24 mouse cellular contexts compared by ENCODE assay signal in the genomic region with DNA sequence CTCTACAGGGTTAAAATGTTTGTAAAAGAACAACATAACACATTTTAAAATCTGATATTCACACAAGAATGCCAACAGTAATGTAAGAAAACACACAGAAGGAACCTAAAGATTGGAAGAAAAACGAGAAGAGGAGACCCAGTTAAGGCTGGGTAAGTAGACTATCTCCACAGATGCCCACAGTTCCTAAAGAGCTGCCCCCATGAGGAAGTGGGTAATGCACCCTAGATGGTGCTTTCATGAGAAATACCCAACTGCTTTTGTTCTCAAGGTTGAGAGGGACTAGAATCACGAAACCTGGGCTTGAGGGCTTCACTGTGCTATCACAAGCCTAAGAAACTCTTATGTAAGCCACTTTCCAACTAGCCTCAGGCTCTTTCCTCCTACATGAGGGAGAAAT. TPM values are rescaled to one million over a fixed set of nuclear protein-coding genes. Genes with fewer than 3 reads are reported as not detected.
A peak's percentile ranks its signal among the peaks of the same experiment; 100 is the strongest.
DNase-seq lines count a peak whose midpoint lies in the region; ATAC-seq and TF ChIP-seq lines count a peak whose summit lies in the region.
"Had no signal": no experiment of that assay in that cellular context is flagged by ENCODE, and none has a peak within 500 bp of the region (broad histone marks: within the 10 kb centered on the region; RNA-seq: fewer than 3 reads in every experiment).

No protein-coding gene starts in this region.

- peak in 1 of 2 experiments; percentile 17; a peak in 1 of 4 replicates for TF ChIP-seq EP300 in MEL (IDR thresholded peaks at IDR 0.05; ENCODE audit: low read depth in 1 of 2, low read length in 2 of 2)

- no peak for ATAC-seq in heart, embryonic 15.5 days (replicated peaks; ENCODE audit: insufficient number of reproducible peaks, insufficient read depth, low FRiP score, low read depth)
- ATAC-seq in megakaryocyte, adult 5-6 weeks (ENCODE audit: poor library complexity, severe bottlenecking) = peak; percentile 64
- ATAC-seq in midbrain, embryonic 13.5 days = no peak
- no peak for ATAC-seq in activated CD4-positive, CD25-positive, alpha-beta regulatory T cell, adult 4 months

- no peak overlapping the region for H3K4me2 ChIP-seq in heart, embryonic 15.5 days
- no peak overlapping the region for H3K4me2 ChIP-seq in midbrain, embryonic 13.5 days (replicated peaks)
- H3K4me2 ChIP-seq: hindbrain, embryonic 13.5 days; limb, embryonic 12.5 days; lung, embryonic 15.5 days; midbrain, embryonic 12.5 days; neural tube, embryonic 13.5 days had no signal

- WGBS in heart, embryonic 15.5 days = 75% methylated on average over 2 of the region's 2 CpGs
- WGBS in midbrain, embryonic 13.5 days = 83% methylated on average over 2 of the region's 2 CpGs

- no peak overlapping the region for H3K9ac ChIP-seq in heart, embryonic 15.5 days
- no peak overlapping the region for H3K9ac ChIP-seq in MEL (ENCODE audit: control insufficient read depth, low read depth, low read length, poor library complexity, severe bottlenecking)
- no peak overlapping the region for H3K9ac ChIP-seq in midbrain, embryonic 13.5 days (replicated peaks)
- H3K9ac ChIP-seq: hindbrain, embryonic 13.5 days; limb, embryonic 12.5 days; lung, embryonic 15.5 days; midbrain, embryonic 12.5 days; neural tube, embryonic 13.5 days had no signal

- DNase-seq in heart, adult 11 months = no peak
- DNase-seq in MEL (ENCODE audit: low read depth, low spot score) = peak; percentile 43
- DNase-seq in induced T-regulatory cell, adult 2 months (ENCODE audit: low read depth) = peak; percentile 6
- DNase-seq in right cerebral cortex, postnatal 4 days = no peak
- DNase-seq: adrenal gland, postnatal 36 days; cerebellum, adult 11-12 months; cerebellum, postnatal 25 days; heart, postnatal 14 days; kidney, adult 8-10 months; kidney, postnatal 25 days; right cerebral cortex, postnatal 25 days; thymus, postnatal 36 days had no signal

- no peak for TF ChIP-seq RAD21 in MEL (IDR thresholded peaks at IDR 0.05; ENCODE audit: low read depth, low read length)

- no peak for TF ChIP-seq POLR2A in MEL (IDR thresholded peaks at IDR 0.05; ENCODE audit: control insufficient read depth in 1 of 2, insufficient read depth in 1 of 2, low read depth in 1 of 2, low read length in 2 of 2, poor library complexity in 1 of 2)

- no peak for TF ChIP-seq CTCF in MEL (IDR thresholded peaks at IDR 0.05 in 2 of 3, conservative IDR thresholded peaks at IDR 0.05 in 1 of 3; ENCODE audit: control insufficient read depth in 1 of 3, insufficient read depth in 1 of 3, low read depth in 2 of 3, low read length in 3 of 3, poor library complexity in 1 of 3, severe bottlenecking in 1 of 3)

- H3K79me2 ChIP-seq in MEL (ENCODE audit: control insufficient read depth, insufficient read depth, low read length, poor library complexity) = peaks cover 38% of the 10 kb centered on the region

- H3K4me1 ChIP-seq in heart, embryonic 15.5 days (replicated peaks) = peaks cover 66% of the 10 kb centered on the region
- peaks cover 30 to 37% of the 10 kb centered on the region in 2 experiments for H3K4me1 ChIP-seq in MEL (ENCODE audit: control insufficient read depth in 1 of 2, insufficient read depth in 2 of 2, low read length in 2 of 2)
- no peaks in the 10 kb centered on the region for H3K4me1 ChIP-seq in midbrain, embryonic 13.5 days (replicated peaks)
- H3K4me1 ChIP-seq: midbrain, embryonic 12.5 days; neural tube, embryonic 13.5 days had no signal

- no peaks in the 10 kb centered on the region for H3K9me3 ChIP-seq in heart, embryonic 15.5 days (replicated peaks)
- H3K9me3 ChIP-seq in MEL (replicated peaks; ENCODE audit: insufficient read depth, low read length) = no peaks in the 10 kb centered on the region
- no peaks in the 10 kb centered on the region for H3K9me3 ChIP-seq in midbrain, embryonic 13.5 days
- H3K9me3 ChIP-seq: embryonic facial prominence, embryonic 10.5 days; G1E; hindbrain, embryonic 13.5 days; limb, embryonic 12.5 days; lung, embryonic 15.5 days; midbrain, embryonic 12.5 days; neural tube, embryonic 13.5 days had no signal

- H3K36me3 ChIP-seq in heart, embryonic 15.5 days = no peaks in the 10 kb centered on the region
- peaks cover 0 to 30% of the 10 kb centered on the region in 2 experiments; a peak in 2 of 4 replicates for H3K36me3 ChIP-seq in MEL (ENCODE audit: control insufficient read depth in 1 of 2, insufficient read depth in 2 of 2, low read length in 2 of 2)
- H3K36me3 ChIP-seq in midbrain, embryonic 13.5 days = no peaks in the 10 kb centered on the region
- H3K36me3 ChIP-seq: embryonic facial prominence, embryonic 10.5 days; hindbrain, embryonic 13.5 days; limb, embryonic 12.5 days; lung, embryonic 15.5 days; midbrain, embryonic 12.5 days; neural tube, embryonic 13.5 days had no signal

- H3K4me3 ChIP-seq in heart, embryonic 15.5 days = no peak overlapping the region
- no peak overlapping the region for H3K4me3 ChIP-seq in MEL (ENCODE audit: control insufficient read depth in 1 of 2, insufficient read depth in 1 of 2, low read depth in 2 of 2, low read length in 2 of 2)
- H3K4me3 ChIP-seq in midbrain, embryonic 13.5 days (replicated peaks) = no peak overlapping the region
- H3K4me3 ChIP-seq: embryonic facial prominence, embryonic 10.5 days; hindbrain, embryonic 13.5 days; limb, embryonic 12.5 days; lung, embryonic 15.5 days; midbrain, embryonic 12.5 days; neural tube, embryonic 13.5 days had no signal

- H3K27me3 ChIP-seq in heart, embryonic 15.5 days = no peaks in the 10 kb centered on the region
- no peaks in the 10 kb centered on the region for H3K27me3 ChIP-seq in MEL (ENCODE audit: control insufficient read depth in 1 of 2, insufficient read depth in 2 of 2, low read length in 2 of 2)
- no peaks in the 10 kb centered on the region for H3K27me3 ChIP-seq in midbrain, embryonic 13.5 days
- H3K27me3 ChIP-seq: hindbrain, embryonic 13.5 days; limb, embryonic 12.5 days; lung, embryonic 15.5 days; midbrain, embryonic 12.5 days; neural tube, embryonic 13.5 days had no signal

- H3K27ac ChIP-seq in heart, embryonic 15.5 days = 0 out of 2 replicates have a peak overlapping the region, but pooled peaks have one; percentile 9
- H3K27ac ChIP-seq in MEL (ENCODE audit: control insufficient read depth, low read depth, low read length) = no peak overlapping the region; the same call in 1 of the 2 replicates
- no peak overlapping the region for H3K27ac ChIP-seq in midbrain, embryonic 13.5 days
- H3K27ac ChIP-seq: embryonic facial prominence, embryonic 10.5 days; hindbrain, embryonic 13.5 days; limb, embryonic 12.5 days; lung, embryonic 15.5 days; macrophage; midbrain, embryonic 12.5 days; neural tube, embryonic 13.5 days had no signal

TF ChIP-seq in MEL, 35 proteins besides CTCF, POLR2A, EP300 and RAD21:
- TF ChIP-seq SIN3A (IDR thresholded peaks at IDR 0.05; ENCODE audit: low read length) (no peak), HCFC1 (IDR thresholded peaks at IDR 0.05; ENCODE audit: low read depth, low read length) (no peak), GATA1 (IDR thresholded peaks at IDR 0.05; ENCODE audit: low read depth, low read length) (no peak), USF1 (IDR thresholded peaks at IDR 0.05; ENCODE audit: low read depth, low read length) (no peak), CHD2 (IDR thresholded peaks at IDR 0.05; ENCODE audit: low read length) (no peak), KAT2A (conservative IDR thresholded peaks at IDR 0.05; ENCODE audit: low read depth, low read length) (no peak)

RNA-seq across cellular contexts. Expression of gene Pacsin2, which starts 44.8 kb away (rescaled TPM):
- polyA plus RNA-seq in heart, embryonic 15.5 days (2015; fragmentation: Nextera tagmentation; extraction: Ambion mirVana) = 59.3 and 75.3 TPM in 2 replicates
- total RNA-seq in MEL (2012; rRNA removed) = 58.7 and 64.7 TPM in 2 replicates
- 100 to 1,000 TPM; 103 to 425 TPM for polyA plus RNA-seq in MEL (2012; ENCODE audit: insufficient read depth in 1 of 2, insufficient read length in 2 of 2, low read depth in 1 of 2, low replicate concordance in 2 of 2, missing spikeins in 1 of 2)
- total RNA-seq in megakaryocyte, adult 5-6 weeks (2015) = 71.9 and 75.0 TPM in 2 replicates
- total RNA-seq in megakaryocyte, adult 5-6 weeks (2017) = 112 and 115 TPM in 2 replicates
- polyA plus RNA-seq in midbrain, embryonic 13.5 days (2015; fragmentation: Nextera tagmentation; extraction: Ambion mirVana) = 25.4 and 27.1 TPM in 2 replicates
- 10 to 100 TPM; 21.2 to 24.9 TPM for polyA plus RNA-seq in activated CD4-positive, CD25-positive, alpha-beta regulatory T cell, adult 4 months (2017; shearing (Covaris generic))

Comparison
In these comparisons a context has a peak if more than half of its experiments do, and no peak if none do; other contexts are left out.
1. DNase-seq: peak in MEL (single experiment) and induced T-regulatory cell, adult 2 months (single experiment); none in heart, adult 11 months (single experiment) and right cerebral cortex, postnatal 4 days (single experiment).